Mouse (Mus musculus) 416B (cell line): Measurements from ENCODE around the gene Gm42715.

Experiments
- DNase-seq: peaks from one replicate; pipeline ENCODE4 v3.0.0; 2011; ENCODE audit warnings: low read depth

The Gm42715 gene

GRCm38 (mm10) chr7:127587196-127587595 lies 67.8 kb downstream of the Gm42715 start:
- DNase-seq, result no peak

- DNase-seq, result peak; percentile 100
Measured at GRCm38 (mm10) chr7:127588011-127588871, 68.9 kb downstream of the Gm42715 start, which contains the start of the genes Ccdc189 and Rnf40. Ccdc189 (minus strand) TSS chr7:127588595. Rnf40 (plus strand) TSS chr7:127588767.

- peak; percentile 15 for DNase-seq
Measured at GRCm38 (mm10) chr7:127588901-127589300, 69.5 kb downstream of the Gm42715 start.

GRCm38 (mm10) chr7:127589637-127590036 lies 70.3 kb downstream of the Gm42715 start:
- no peak for DNase-seq

GRCm38 (mm10) chr7:127591108-127591507 lies 71.7 kb downstream of the Gm42715 start:
- DNase-seq, result no peak

GRCm38 (mm10) chr7:127592575-127592974 lies 73.2 kb downstream of the Gm42715 start:
- DNase-seq, result no peak

- no peak for DNase-seq
Measured at GRCm38 (mm10) chr7:127596747-127597146, 77.4 kb downstream of the Gm42715 start.

- no peak for DNase-seq
Measured at GRCm38 (mm10) chr7:127600612-127601011, 81.2 kb downstream of the Gm42715 start.

GRCm38 (mm10) chr7:127601735-127602134 lies 82.4 kb downstream of the Gm42715 start:
- no peak for DNase-seq

- DNase-seq, result no peak
Measured at GRCm38 (mm10) chr7:127602903-127603302, 83.5 kb downstream of the Gm42715 start.

- no peak for DNase-seq
Measured at GRCm38 (mm10) chr7:127604256-127604655, 84.9 kb downstream of the Gm42715 start.

- no peak for DNase-seq
Measured at GRCm38 (mm10) chr7:127607150-127607549, 87.8 kb downstream of the Gm42715 start.

- DNase-seq, result no peak
Measured at GRCm38 (mm10) chr7:127611011-127611410, 91.6 kb downstream of the Gm42715 start.

- no peak for DNase-seq
Measured at GRCm38 (mm10) chr7:127611561-127611960, 92.2 kb downstream of the Gm42715 start.

GRCm38 (mm10) chr7:127613501-127613900 lies 94.1 kb downstream of the Gm42715 start:
- DNase-seq, result no peak

GRCm38 (mm10) chr7:127614091-127614490 lies 94.7 kb downstream of the Gm42715 start:
- DNase-seq, result no peak

GRCm38 (mm10) chr7:127614511-127614890 lies 95.1 kb downstream of the Gm42715 start:
- peak; percentile 46 for DNase-seq

GRCm38 (mm10) chr7:127614891-127615843 lies 95.8 kb downstream of the Gm42715 start, which contains the start of gene Zfp629:
Zfp629 (minus strand) TSS chr7:127615797.
- peak; percentile 77 for DNase-seq

GRCm38 (mm10) chr7:127616336-127616735 lies 97.0 kb downstream of the Gm42715 start:
- DNase-seq, result no peak
